Mouse (Mus musculus): ENCODE results near the gene Cyp2c40.
"Not testable (repeated sequence)": the region's sequence is repeated elsewhere in the genome, so short reads cannot be mapped to it uniquely, and the experiment has no call there.

Gene Cyp2c40

GRCm38 (mm10) chr19:39812714-39813113 lies at the start of gene Cyp2c40:
Cyp2c40 (minus strand) TSS chr19:39812814.
- not testable (repeated sequence) for DNase-seq

- not testable (repeated sequence) for DNase-seq
Observed at GRCm38 (mm10) chr19:39820931-39821330, 8.3 kb upstream of the Cyp2c40 start.

GRCm38 (mm10) chr19:39816400-39816799 lies 3.8 kb upstream of the Cyp2c40 start:
- DNase-seq, result not testable (repeated sequence)

- not testable (repeated sequence) for DNase-seq
Observed at GRCm38 (mm10) chr19:39815991-39816390, 3.4 kb upstream of the Cyp2c40 start.

GRCm38 (mm10) chr19:39785458-39785857 lies 27.2 kb downstream of the Cyp2c40 start:
- not testable (repeated sequence) for DNase-seq

- DNase-seq, result no peak
Observed at GRCm38 (mm10) chr19:39745357-39745756, 67.3 kb downstream of the Cyp2c40 start.

- DNase-seq, result not testable (repeated sequence)
Observed at GRCm38 (mm10) chr19:39744361-39744760, 68.3 kb downstream of the Cyp2c40 start.

- DNase-seq, result no peak
Observed at GRCm38 (mm10) chr19:39740920-39741319, 71.7 kb downstream of the Cyp2c40 start, which contains the start of gene Cyp2c68. Cyp2c68 (minus strand) TSS chr19:39741054.

Data from cerebellum, adult 11-12 months (tissue).